Mouse (Mus musculus): ENCODE measurements around the gene Tmem231.

GRCm38 (mm10) chr8:111975706-111976105, 42.0 kb upstream of the Tmem231 start:
- TF ChIP-seq POLR2A (IDR thresholded peaks at IDR 0.05; ENCODE audit: borderline replicate concordance, extremely low read depth, low read depth, low read length) = no peak
- no peak for TF ChIP-seq CTCF (IDR thresholded peaks at IDR 0.05; ENCODE audit: insufficient read depth, low read length)
